Mouse (Mus musculus): ENCODE data around the gene Dnajb13. TPM values are rescaled to one million over a fixed set of nuclear protein-coding genes. Genes with fewer than 3 reads are reported as not detected.

Dnajb13 gene
- total RNA-seq (2021): under 1 TPM in 1 of 2 experiments, not detected in 1; 0.30 TPM
- long read RNA-seq, experiment 1, partial matches to known transcripts: 0 of 1 reads
- long read RNA-seq, experiment 1, other reads (novel, unspliced or antisense): 1 of 1 reads
- long read RNA-seq, experiment 2: 0 reads

DNA sequence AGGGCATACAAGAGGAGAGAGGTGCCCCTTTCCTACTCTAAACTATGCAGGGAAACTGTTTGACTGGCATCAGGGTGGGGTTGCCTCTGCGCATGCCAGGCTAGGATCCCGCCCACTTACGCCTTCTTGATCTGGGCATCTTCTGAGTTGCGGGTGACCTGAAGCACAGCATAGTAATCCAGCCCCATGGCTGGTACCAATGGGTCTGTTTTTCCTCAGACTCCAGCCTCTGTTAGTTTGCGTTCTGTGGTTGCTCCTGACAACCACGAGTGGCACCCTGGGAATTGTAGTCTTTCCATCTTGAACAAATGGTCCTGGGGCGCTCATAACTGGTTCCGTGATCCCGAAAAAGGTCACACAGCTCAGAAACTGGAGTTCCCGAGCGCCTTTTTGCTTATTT lies at the start of gene Dnajb13:
TSS of gene Dnajb13 (minus strand) at position 388 of the 400 bp plus-strand sequence.
- DNase-seq: no peak

DNA sequence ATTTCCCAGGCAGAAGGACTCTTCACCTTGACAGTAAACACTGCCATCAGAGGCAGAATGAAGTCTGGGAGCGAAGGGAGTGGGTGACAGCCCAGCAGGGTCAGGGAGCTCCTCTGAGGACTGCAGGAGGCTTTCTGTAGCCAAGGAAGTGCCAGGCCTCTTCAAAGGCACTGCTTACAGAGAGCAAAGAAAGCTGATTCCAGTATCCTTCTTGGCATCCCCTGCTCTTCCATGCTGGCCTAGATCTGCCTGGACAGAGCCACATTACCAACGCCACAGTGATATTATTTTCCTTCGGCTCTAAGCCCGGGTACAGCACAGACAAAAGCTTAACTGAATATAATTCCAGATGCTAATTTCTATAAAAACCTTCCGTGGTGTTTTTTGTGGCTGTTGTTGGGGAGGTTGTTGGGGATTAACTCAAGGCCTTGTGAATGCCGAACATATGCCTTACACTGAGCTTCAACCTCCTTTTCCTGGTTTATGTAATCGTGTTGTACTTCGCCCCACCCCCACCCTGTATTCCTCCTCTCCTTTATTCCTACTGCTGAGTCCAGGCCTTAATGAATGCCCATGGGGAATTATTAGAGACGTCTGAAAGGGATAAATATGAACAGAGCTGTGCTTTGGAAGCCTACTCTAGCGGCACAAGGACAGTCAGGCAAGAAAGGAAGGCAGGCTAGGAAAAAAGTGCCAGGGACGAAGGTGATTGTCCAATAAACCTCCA lies 47.3 kb upstream of the Dnajb13 start:
- no peak for DNase-seq

DNA sequence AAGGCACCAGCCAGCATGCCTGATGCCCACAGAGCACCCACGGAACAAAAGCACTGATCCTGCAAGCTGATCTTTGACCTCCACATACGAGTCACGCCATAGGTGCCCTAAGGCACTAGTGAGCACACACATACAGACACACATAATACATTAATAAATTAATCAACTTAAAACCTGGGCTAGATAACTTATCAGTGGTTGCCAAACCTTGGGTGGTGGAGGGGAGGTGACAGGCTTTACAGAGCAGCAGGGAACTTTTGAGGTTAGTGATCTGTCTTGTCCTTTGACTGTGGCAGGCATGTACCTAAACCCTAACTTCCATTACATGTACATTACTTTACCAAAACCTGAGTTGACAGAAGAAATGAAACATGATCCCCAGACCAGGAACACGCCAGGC lies 44.6 kb upstream of the Dnajb13 start:
- DNase-seq: no peak

DNA sequence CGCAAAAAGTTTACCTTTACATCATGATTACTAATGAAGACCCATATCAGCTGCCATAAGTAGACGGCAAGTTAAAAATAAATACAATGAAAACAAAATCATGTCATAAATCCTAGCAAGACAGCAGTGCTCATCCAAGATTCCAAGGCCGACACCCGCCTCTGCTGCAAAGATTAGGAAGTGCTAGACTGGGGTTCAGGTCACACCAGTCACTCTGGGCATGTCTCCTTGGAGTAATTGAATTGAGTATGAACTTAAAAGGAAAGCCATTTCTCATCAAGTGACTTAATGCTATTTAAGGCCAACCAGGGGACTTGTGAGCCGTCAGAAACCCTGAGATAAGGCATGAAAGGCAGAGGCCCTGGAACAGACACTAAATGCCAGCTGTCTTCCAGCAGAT lies 42.5 kb upstream of the Dnajb13 start:
- no peak for DNase-seq

DNA sequence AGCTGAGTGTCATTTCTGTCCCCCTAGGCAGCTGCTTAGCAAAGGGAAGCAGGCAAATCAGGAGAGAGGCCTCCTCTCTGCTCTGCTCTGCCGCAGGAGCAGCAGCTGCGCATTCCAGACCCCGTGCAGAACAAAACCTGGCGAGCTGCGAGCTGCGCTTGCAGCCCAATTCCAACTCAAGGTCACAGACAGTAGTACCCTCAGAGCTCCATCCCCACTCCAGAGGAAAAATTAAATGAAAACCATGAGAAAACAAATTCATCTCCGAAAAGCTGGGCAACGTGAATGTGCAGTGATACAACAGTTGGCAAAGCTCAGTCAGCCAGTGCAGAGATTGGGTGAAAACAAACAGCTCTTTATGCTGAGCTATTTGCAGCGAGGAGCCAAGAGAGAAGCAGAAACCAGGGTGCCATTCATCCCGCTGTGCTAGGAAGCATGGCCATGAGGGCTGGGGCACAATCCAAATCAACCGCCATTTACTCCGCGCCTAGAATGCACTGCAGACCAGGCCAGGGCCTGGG lies 40.7 kb upstream of the Dnajb13 start:
- peak; percentile 26 for DNase-seq

DNA sequence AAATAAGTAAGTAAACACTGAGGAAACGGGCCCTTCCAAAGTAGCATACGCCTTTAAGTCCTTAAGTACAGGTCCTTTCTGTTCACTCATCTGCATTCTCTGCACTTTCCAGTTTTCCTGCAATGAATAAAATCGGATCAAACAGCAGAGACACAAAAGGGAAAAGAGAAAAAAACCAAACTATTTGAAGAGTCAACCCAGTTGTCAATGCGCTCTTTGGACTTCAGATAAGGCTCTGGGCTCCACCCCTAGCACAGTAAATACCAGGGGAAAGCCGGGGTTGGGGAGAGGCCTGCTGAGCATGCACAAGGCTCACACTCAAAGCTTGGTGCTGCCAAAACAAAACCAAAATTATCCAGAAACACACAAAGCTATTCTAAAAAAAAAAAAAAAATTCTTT lies 40.2 kb upstream of the Dnajb13 start:
- DNase-seq: peak; percentile 15

DNA sequence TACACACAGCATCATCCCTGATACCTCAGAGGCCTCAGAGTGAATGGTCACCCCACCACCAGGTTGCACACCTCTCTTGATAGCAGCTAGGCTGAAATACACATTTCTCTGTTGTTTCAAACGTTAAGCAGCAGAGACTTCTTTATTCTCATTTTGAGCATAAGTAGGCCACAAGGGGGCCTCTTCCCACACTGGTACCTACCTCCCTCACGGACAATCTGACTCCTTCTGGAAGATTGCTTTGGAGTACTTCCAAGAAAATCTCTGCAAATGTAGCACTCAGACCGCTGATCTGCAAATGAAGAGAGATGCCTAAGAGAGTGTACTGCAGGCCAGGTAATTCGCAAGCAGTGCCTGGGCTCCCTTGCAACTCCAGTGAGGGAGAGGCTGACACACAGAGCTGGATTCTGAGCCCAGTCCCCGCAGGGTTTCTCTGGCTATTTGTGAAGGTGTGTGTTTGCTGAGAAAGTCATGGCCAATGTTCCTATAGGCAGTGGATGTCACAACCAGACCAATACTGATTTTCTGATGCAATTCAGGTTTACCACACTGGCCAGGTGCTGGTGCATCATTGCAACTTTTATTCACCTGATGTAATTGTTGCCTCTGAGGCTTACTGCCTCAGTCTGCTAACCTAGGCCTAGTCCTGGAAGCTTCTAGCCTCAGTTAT lies 35.7 kb upstream of the Dnajb13 start:
- DNase-seq: peak; percentile 26

DNA sequence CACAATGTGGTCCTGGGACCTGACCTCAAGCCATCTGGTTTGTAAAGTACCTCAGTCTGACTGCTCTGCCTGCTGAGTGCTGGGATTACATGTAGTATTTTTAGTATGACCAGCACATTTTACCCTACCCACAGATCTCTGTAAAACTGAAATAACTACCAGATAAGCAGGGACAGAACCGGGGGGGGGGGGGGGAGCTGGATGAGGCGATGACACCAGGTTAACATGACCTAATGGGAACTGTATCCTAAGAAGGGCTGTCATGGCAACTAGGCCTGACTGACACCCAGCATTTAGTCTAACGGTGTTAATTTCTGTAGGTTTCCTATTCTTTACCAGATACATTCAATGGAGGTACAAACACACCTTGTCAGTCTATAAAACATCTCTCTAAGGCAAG lies 35.0 kb upstream of the Dnajb13 start:
- DNase-seq: no peak

DNA sequence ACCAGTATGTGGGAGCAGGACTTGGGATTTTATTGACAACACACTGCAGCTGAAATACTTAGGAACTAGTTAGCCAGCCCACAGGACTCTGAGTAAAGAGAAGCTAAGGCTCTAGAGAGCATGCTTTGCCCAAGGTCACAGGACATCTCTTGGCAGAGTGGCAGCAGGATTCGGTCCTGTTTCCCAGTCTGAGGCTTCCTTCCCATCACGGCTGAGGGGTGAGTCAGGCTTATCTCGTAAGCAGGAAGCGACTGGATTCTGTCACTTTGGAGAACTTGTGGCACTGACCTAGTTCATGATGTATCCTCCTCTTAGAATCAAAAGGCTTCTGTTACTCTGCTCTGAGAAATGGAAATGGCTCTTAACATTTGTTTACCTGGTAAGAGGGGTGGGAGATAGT lies 32.9 kb upstream of the Dnajb13 start:
- DNase-seq: peak; percentile 57

DNA sequence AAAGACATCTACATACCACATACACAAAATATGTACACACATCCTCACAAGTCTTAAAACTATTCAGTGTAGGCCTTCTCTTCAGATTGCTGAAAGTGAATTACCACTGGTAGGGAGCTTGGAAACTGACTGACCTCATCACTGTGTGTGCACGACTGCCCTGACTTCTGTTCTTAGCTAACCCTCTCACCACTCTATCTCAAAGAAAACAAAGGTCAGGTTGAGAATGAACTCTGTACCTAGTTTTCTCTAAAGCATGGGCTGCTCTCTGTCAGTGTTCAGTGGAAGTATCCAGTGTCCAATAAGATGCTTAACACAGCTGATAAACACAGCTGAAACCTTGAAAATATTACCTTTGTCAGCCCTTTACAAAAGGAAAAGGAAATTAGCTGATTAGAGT lies 29.7 kb upstream of the Dnajb13 start:
- DNase-seq: no peak

DNA sequence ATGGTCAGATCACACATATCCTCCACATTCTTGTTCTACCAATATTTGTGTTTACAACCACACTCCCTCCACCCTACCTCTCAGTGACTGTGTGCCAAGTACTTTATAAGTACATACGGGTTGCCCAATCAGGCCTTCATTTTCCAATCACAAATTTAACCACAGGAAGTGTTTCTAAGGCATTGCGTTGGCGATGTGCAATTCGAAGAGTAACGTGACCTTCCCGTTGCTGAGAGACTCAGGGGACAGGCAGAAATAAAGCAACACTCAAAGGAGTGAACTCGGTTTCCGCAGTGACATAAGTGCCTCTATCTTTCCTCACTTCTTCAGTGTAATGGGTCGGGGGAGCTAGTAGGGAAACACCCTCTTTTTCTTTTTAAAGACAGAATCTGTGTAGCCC lies 24.8 kb upstream of the Dnajb13 start:
- no peak for DNase-seq

DNA sequence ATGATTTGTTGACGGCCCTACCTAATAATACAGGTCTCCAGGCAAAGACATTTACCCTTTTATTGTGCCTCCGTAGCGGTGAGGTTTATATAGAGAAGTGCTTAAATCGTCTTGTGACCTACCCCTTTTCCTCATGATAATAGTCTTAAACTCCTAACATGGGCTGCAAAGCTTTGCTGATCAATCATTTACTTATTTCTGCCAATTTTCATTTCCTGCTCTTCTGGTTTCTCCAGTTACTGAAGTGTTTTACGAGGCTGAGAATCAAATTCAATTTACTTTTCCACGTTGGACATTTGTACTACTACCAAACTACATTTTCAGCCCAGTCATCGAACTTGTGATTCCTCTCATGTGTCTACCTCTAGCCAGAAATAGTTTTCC lies 22.8 kb upstream of the Dnajb13 start:
- DNase-seq: no peak

DNA sequence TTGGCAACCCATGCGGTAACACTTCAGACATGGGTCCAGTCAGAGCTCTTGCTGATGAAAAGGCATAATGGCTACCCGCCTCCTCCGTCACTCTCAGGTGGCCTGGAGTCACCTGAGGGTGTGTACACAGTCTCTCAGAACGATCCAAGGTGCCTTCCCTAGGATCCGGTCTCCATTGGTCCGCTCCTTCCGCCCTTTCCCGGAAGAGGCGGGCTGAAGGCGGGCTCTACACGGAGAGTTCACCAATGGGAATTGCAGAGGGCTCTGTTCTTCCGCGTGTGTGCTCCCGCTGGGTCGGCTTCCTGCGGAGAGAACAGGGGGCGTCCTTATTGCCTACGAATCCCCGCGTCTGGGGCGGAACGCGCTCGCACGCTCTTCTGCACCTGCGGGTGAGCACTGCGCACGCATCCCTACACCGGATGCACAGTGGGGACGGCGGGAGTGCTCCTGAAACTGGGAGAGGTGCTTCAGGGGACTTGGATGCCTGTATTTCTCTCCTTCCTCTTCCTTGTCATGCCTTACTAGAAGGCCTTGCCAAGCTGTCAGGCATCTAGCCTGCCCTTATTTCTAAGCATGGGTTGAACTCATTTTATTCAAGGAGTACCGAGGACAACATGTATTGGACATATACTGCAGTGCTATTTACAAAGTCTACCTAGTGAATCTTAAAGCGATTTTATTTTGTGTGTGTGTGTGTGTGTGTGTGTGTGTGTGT lies 22.2 kb upstream of the Dnajb13 start, which contains the start of gene Coa4:
TSS of gene Coa4 (plus strand) at position 268 of the 715 bp plus-strand sequence.
- DNase-seq: peak; percentile 88

DNA sequence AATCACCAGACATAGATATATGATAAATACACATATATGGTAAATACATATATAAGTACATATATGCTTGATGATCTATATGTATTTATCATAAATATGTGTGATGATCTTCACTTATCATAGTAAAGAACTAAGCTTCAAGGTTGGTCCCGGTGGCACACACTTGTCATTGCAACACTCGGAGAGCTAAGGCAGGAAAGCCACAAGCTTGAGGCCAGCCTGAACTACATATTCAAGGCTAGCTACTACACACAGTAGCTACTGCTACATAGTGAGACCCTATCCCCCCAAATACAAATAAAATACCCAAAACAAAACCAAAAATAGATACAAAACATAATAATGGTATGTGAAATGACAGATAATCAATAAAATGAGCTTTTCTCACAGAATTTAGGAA lies 21.1 kb upstream of the Dnajb13 start:
- no peak for DNase-seq

DNA sequence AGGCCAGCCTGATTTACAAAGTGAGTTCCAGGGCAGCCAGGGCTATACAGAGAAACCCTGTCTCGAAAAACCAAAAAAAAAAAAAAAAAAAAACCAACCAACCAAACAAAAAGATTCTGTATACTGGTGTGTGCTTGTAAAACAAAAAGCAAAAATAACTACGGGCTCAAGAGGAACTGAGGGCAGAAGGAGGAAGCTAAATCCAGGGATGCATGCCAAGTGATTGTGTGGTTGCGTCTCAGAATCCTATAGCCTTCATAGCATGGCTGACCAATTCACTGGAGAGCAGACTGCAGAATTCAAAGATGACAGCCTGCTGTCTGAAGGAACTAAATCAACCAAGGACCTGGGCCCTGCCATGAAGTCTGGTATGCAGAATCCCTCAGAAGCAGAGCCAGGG lies 19.5 kb upstream of the Dnajb13 start:
- no peak for DNase-seq

DNA sequence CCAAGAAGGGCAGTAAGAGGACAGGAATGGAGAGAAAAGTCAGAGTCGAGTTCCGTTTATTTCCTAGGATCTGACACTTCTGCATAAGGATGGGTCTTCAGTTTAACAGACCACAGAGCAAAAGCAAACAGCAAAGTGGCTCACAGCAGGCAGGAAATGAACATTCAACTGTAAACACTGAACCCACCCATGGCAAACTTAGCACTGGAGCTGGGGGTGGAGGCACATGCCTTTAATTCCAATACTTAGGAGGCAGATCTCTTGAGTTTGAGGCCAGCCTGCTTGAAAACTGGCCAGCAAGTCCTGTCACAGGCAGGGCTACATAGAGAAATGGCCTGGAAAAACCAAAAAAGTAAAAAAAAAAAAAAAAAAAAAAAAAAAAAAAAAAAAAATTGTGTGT lies 18.7 kb upstream of the Dnajb13 start:
- DNase-seq: no peak

DNA sequence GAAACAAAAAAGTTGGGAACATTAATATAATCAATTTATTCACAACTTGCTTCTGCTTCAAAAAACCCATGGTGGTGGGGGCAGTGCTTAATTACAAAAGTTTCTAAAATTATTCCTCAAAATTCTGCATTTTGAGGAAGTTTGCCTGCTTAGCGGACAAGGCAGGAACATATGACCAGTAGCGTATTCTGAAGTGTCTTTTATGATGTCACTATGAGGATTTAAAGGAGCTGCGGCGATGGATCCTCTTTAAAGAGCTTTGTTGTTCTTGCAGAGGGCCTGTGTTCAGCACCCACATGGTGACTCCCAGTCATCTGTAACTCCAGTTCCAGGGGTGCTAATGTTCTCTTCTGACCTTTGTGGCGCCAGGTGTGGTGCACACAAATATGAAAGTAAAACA lies 16.0 kb upstream of the Dnajb13 start:
- no peak for DNase-seq

DNA sequence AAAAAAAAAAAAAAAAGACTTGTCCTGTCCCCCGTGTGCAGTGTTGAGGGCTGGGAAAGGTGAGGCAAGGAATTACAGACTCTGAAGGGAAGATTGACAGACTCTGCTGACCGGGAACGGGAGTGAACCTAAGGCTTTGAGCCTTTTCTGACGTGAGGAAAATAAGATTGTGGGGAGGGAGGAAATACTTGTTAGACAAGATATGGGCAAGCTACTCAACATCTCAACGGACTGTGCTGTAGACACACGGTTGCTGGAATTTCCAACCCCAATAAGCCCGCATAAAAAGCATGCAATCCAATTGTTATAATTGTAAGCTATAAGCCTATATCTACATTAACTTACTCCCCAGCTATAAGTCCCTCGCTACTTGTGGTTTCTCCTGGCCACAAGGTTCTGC lies 9.9 kb upstream of the Dnajb13 start:
- DNase-seq: no peak

DNA sequence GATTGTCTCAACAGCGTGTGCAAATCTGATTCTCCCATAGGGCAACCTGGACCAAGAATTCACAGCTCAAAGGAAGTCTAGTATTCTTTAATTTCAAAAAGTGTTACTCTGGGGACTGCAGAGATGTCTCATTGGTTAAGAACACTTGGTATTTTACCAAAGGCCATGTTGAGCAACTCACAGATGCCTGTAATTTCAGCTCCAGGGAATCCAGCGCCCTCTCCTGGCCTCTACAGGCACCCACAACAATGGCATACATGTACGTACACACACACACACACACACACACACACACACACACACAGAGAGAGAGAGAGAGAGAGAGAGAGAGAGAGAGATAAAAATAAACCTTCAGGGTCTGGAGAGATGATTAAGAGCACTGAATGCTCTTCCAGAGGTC lies 7.5 kb upstream of the Dnajb13 start:
- DNase-seq: no peak

DNA sequence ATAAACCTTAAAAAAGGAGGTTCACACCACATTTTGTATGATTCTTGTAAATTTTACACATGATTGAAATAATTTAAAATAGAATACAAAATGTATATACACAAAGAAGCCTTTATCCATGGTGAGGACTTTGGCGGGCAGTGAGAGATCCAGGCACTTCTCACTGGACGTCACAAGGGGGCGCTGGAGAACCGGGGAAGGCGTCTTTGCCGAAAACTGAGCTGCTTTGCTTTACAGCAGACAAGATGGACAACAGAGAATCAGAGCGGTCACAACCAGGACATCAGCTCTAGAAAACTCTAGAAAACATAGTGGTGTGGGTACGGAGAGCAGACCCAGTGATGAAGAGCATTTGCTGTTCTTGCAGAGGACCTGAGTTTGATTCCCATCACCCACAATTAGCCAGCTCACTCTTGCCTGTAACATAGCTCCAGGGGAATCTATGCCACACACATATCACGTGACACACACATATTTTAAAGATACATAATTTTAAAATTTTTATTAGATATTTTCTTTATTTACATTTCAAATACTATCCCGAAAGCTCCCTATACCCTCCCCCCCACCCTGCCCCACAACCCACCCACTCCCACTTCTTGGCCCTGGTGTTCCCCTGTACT lies 6.0 kb upstream of the Dnajb13 start:
- peak; percentile 91 for DNase-seq

DNA sequence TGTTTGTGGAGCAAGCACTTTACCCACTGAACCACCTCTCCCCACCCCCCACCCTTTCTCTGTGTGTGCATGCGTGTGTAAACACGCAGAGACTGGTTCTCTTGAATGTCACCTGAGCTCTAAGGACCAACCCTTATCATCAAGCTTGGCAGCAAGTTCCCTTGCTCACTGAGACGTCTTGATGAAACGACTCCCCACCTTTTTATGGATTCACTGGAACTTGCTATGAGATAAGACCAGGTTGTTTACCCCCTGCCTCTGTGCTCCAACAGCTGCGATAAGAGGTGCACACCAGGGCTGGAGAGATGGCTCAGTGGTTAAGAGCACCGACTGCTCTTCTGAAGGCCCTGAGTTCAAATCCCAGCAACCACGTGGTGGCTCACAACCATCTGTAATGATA lies 5.4 kb upstream of the Dnajb13 start:
- no peak for DNase-seq

DNA sequence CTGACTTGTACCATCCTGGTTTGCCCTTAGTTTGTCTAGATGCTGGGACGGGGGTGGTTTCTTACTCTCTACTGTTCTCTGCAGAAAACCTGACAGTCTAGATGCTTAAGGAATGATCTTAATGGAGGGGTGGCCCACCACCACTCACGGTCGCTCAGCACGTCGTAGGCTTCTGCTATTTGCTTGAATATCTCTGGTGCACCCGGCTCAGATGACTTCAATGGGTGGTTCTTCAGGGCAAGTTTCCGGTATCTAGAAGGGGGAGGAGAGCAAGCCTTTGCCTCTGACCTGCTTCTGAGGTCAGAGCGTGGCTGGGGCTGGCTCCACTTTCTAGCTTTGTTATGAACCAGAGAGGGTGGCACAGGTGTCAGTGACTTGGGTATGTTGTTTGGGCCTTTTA lies 3.2 kb downstream of the Dnajb13 start:
- DNase-seq: no peak

DNA sequence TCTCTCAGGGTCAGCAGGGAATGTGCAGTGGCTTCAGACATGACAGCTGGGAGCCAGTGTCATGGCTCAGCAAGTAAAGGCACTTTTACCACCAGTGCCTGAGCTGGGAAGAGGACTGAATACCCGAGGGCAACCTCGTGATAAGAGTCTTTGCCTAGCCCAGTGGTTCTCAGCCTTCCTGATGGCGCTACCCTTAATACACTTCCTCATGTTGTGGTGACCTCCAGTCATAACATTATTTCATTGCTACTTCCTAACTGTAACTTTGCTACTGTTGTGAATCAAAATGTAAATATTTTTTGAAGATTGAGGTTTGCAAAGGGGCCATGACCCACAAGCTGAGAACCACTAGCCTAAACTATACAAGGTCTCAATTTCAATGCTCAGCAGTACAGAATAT lies 6.1 kb downstream of the Dnajb13 start:
- DNase-seq: no peak
